Mouse (Mus musculus): Measurements from ENCODE around the gene Cdk4. TPM values are rescaled to one million over a fixed set of nuclear protein-coding genes. Genes with fewer than 3 reads are reported as not detected.
A peak's percentile ranks its signal among the peaks of the same experiment; 100 is the strongest.

The Cdk4 gene
- polyA plus RNA-seq, 1 experiment from 2014 or later: 3,023 TPM

DNA sequence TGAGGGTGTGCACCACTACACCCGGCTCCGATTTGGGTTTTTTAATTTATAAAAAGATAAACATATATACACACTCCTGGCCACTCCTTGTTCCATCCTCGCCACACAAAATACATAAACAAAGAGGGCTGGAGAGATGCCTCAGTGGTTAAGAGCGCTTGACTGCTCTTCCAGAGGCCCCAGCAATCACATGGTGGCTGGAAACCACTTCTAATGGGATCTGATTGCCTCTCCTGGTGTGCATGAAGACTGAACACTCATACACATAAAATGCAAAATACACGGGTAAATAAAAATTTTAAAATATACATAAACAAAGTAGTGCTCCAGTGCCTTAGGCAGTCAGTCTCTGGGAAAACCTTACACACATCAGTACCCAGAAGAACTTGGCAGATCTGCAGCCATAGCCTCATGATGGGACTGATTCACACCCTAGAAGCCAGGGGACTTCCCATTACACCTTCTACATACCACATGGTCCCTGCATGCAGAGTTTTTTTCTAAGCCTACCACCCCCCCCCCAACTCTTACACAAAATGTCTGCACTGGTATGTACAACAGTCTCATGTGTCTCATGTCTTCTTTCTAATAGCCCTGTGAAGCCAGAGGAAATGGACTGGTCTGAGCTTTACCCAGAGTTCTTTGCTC, 20.7 kb upstream of the Cdk4 start:
- Histone ChIP-seq H3K27me3 (replicated peaks; ENCODE audit: low read depth, poor library complexity, severe bottlenecking) (peaks cover 32% of the 10 kb centered on the region), H3K27ac (replicated peaks) (peak overlapping the region; percentile 92), H3K4me1 (peaks cover 23% of the 10 kb centered on the region), H3K36me3 (replicated peaks) (peaks cover 32% of the 10 kb centered on the region), H3K4me3 (peak overlapping the region; percentile 93), H3K9me3 (no peaks in the 10 kb centered on the region)
- 21% methylated on average over 5 of the region's 5 CpGs for WGBS
- DNase-seq (ENCODE audit: low spot score): no peak

- Histone ChIP-seq H3K9me3 (no peaks in the 10 kb centered on the region), H3K27ac (replicated peaks) (no peak overlapping the region), H3K36me3 (replicated peaks) (peaks cover 32% of the 10 kb centered on the region), H3K4me3 (peak overlapping the region; percentile 93), H3K4me1 (peaks cover 23% of the 10 kb centered on the region), H3K27me3 (replicated peaks; ENCODE audit: low read depth, poor library complexity, severe bottlenecking) (peaks cover 38% of the 10 kb centered on the region)
- 81% methylated on average over 6 of the region's 6 CpGs for WGBS
- no peak for DNase-seq (ENCODE audit: low spot score)
Measured at GRCm38 (mm10) chr10:127043187-127043586, 20.1 kb upstream of the Cdk4 start.

- 32% methylated on average over 5 of the region's 5 CpGs for WGBS
- H3K4me3 ChIP-seq: peak within 1 kb of the TSS; percentile 42
Measured at GRCm38 (mm10) chr10:127047954-127048353, 15.4 kb upstream of the Cdk4 start, which contains the start of gene Cyp27b1. TSS of gene Cyp27b1 (plus strand) at chr10:127048250.

GRCm38 (mm10) chr10:127048608-127049394, 14.5 kb upstream of the Cdk4 start:
- H3K4me1 ChIP-seq: peaks cover 16% of the 10 kb centered on the region
- no peaks in the 10 kb centered on the region for H3K9me3 ChIP-seq
- WGBS: 5% methylated on average over 35 of the region's 35 CpGs
- H3K27me3 ChIP-seq (replicated peaks; ENCODE audit: low read depth, poor library complexity, severe bottlenecking): peaks cover 73% of the 10 kb centered on the region
- DNase-seq (ENCODE audit: low spot score): peak; percentile 39
- H3K4me3 ChIP-seq: peak overlapping the region; percentile 42
- H3K36me3 ChIP-seq (replicated peaks): peaks cover 24% of the 10 kb centered on the region
- H3K27ac ChIP-seq (replicated peaks): no peak overlapping the region

More at GRCm38 (mm10) chr10:127047954-127048353, 15.4 kb upstream of the Cdk4 start, which contains the start of gene Cyp27b1:
- Histone ChIP-seq H3K4me1 (peaks cover 18% of the 10 kb centered on the region), H3K36me3 (replicated peaks) (peaks cover 32% of the 10 kb centered on the region), H3K27ac (replicated peaks) (no peak within 1 kb of the TSS), H3K27me3 (replicated peaks; ENCODE audit: low read depth, poor library complexity, severe bottlenecking) (peaks cover 66% of the 10 kb centered on the region), H3K9me3 (no peaks in the 10 kb centered on the region)
- no peak for DNase-seq (ENCODE audit: low spot score)

DNA sequence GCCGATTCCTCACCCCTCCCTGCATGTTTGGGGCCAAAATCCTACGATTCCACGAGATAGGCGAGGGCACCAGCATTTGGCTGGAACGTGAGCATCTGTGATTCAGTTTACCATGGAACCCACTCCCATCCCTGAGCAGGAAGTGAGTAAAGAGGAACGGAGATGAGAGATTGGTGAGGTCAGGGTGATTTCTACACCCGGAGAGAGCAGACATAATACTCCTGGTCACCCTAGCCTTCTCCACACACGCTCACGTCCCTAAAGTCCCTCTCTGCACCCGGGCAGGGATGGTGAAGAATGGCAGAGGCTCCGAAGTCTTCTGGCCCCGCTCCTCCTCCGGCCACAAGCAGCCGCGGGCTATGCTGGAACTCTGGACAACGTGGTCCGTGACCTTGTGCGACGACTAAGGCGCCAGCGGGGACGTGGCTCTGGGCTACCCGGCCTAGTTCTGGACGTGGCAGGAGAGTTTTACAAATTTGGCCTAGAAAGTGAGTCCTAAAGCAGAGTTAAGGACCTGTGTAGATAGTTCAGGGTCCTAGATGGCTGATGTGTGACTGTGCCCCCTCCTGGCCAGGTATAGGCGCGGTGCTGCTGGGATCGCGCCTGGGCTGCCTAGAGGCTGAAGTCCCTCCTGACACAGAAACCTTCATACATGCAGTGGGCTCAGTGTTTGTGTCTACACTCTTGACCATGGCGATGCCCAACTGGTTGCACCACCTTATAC, 13.8 kb upstream of the Cdk4 start:
- no peaks in the 10 kb centered on the region for H3K9me3 ChIP-seq
- peak overlapping the region; percentile 42 for H3K4me3 ChIP-seq
- H3K4me1 ChIP-seq: peaks cover 16% of the 10 kb centered on the region
- peaks cover 73% of the 10 kb centered on the region for H3K27me3 ChIP-seq (replicated peaks; ENCODE audit: low read depth, poor library complexity, severe bottlenecking)
- peaks cover 21% of the 10 kb centered on the region for H3K36me3 ChIP-seq (replicated peaks)
- no peak for DNase-seq (ENCODE audit: low spot score)
- WGBS: 3% methylated on average over 29 of the region's 29 CpGs
- no peak overlapping the region for H3K27ac ChIP-seq (replicated peaks)

GRCm38 (mm10) chr10:127050119-127050474, 13.2 kb upstream of the Cdk4 start:
- Histone ChIP-seq H3K4me1 (peaks cover 16% of the 10 kb centered on the region), H3K36me3 (replicated peaks) (peaks cover 17% of the 10 kb centered on the region), H3K4me3 (peak overlapping the region; percentile 42; the same call in 1 of the 2 replicates), H3K27me3 (replicated peaks; ENCODE audit: low read depth, poor library complexity, severe bottlenecking) (peaks cover 73% of the 10 kb centered on the region), H3K27ac (replicated peaks) (no peak overlapping the region), H3K9me3 (no peaks in the 10 kb centered on the region)
- DNase-seq (ENCODE audit: low spot score): no peak
- 18% methylated on average over 10 of the region's 10 CpGs for WGBS

GRCm38 (mm10) chr10:127054646-127055045, 8.7 kb upstream of the Cdk4 start:
- Histone ChIP-seq H3K9me3 (no peaks in the 10 kb centered on the region), H3K27ac (replicated peaks) (no peak overlapping the region), H3K27me3 (replicated peaks; ENCODE audit: low read depth, poor library complexity, severe bottlenecking) (peaks cover 74% of the 10 kb centered on the region), H3K4me3 (no peak overlapping the region), H3K36me3 (replicated peaks) (peaks cover 27% of the 10 kb centered on the region), H3K4me1 (peaks cover 32% of the 10 kb centered on the region)
- 67% methylated on average over 4 of the region's 4 CpGs for WGBS
- DNase-seq (ENCODE audit: low spot score): peak; percentile 62

GRCm38 (mm10) chr10:127055406-127055805, 7.9 kb upstream of the Cdk4 start:
- peaks cover 74% of the 10 kb centered on the region for H3K27me3 ChIP-seq (replicated peaks; ENCODE audit: low read depth, poor library complexity, severe bottlenecking)
- peaks cover 27% of the 10 kb centered on the region for H3K36me3 ChIP-seq (replicated peaks)
- no peaks in the 10 kb centered on the region for H3K9me3 ChIP-seq
- 88% methylated on average over 8 of the region's 8 CpGs for WGBS
- H3K27ac ChIP-seq (replicated peaks): no peak overlapping the region
- DNase-seq (ENCODE audit: low spot score): no peak
- H3K4me1 ChIP-seq: peaks cover 33% of the 10 kb centered on the region
- no peak overlapping the region for H3K4me3 ChIP-seq

GRCm38 (mm10) chr10:127056490-127056889, 6.8 kb upstream of the Cdk4 start:
- peaks cover 42% of the 10 kb centered on the region for H3K4me1 ChIP-seq
- no peak for DNase-seq (ENCODE audit: low spot score)
- peaks cover 27% of the 10 kb centered on the region for H3K36me3 ChIP-seq (replicated peaks)
- 85% methylated on average over 20 of the region's 20 CpGs for WGBS
- H3K9me3 ChIP-seq: no peaks in the 10 kb centered on the region
- no peak overlapping the region for H3K27ac ChIP-seq (replicated peaks)
- peak overlapping the region; percentile 13; the same call in 1 of the 2 replicates for H3K4me3 ChIP-seq
- peaks cover 74% of the 10 kb centered on the region for H3K27me3 ChIP-seq (replicated peaks; ENCODE audit: low read depth, poor library complexity, severe bottlenecking)

GRCm38 (mm10) chr10:127058161-127058560, 5.2 kb upstream of the Cdk4 start:
- H3K27me3 ChIP-seq (replicated peaks; ENCODE audit: low read depth, poor library complexity, severe bottlenecking): peaks cover 66% of the 10 kb centered on the region
- H3K4me1 ChIP-seq: peaks cover 48% of the 10 kb centered on the region
- no peaks in the 10 kb centered on the region for H3K9me3 ChIP-seq
- H3K27ac ChIP-seq (replicated peaks): no peak overlapping the region
- whole genome bisulfite sequencing: 1% methylated on average over 9 of the region's 9 CpGs
- peaks cover 27% of the 10 kb centered on the region for H3K36me3 ChIP-seq (replicated peaks)
- DNase-seq (ENCODE audit: low spot score): peak; percentile 88
- peak overlapping the region; percentile 95 for H3K4me3 ChIP-seq

GRCm38 (mm10) chr10:127058708-127059107, 4.6 kb upstream of the Cdk4 start:
- WGBS: 14% methylated on average over 8 of the region's 8 CpGs
- Histone ChIP-seq H3K4me3 (peak overlapping the region; percentile 95), H3K4me1 (peaks cover 48% of the 10 kb centered on the region), H3K36me3 (replicated peaks) (peaks cover 27% of the 10 kb centered on the region), H3K27me3 (replicated peaks; ENCODE audit: low read depth, poor library complexity, severe bottlenecking) (peaks cover 63% of the 10 kb centered on the region), H3K9me3 (no peaks in the 10 kb centered on the region), H3K27ac (replicated peaks) (0 out of 2 replicates have a peak overlapping the region, but pooled peaks have one; percentile 10)
- DNase-seq (ENCODE audit: low spot score): no peak

DNA sequence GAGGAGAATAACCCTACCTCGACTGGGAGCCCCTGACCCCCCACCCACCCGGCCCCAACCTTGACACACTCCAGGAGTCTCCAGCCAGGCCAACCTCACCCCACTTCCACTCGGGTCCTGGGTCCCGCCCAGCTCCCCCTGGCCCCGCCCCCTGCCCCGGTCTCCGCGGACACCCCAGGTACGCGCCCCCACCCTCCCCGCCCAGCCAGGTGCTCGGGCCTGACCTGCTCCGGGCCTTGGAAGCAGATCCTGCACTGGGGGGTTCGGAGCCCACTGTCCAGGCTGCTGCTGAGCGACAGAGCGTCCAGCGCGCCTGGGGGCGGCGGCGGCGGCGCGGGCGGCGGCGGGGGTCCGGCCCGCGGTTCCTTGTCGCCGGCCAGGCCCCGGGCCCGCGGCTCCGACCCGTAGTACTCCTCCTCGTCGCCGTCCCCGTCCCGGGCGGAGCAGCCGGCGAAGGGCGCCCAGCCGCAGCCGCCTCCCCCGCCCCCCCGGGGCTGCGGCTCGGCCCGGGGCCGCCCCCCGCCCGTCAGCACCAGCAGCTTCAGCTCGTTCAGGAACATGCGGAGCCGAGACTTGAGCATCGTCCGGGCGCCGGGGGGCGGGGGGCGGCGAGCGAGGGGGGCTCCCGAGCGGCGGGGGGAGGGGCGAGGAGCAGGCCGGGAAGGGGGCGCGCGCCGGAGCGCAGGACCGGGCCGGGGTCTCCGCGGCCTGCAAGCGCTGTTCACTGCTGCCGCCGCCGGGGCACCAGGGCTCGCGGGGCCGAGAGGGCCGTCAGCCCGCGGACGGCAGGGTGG, 4.0 kb upstream of the Cdk4 start:
- peak; percentile 67 for DNase-seq (ENCODE audit: low spot score)
- Histone ChIP-seq H3K27me3 (replicated peaks; ENCODE audit: low read depth, poor library complexity, severe bottlenecking) (peaks cover 61% of the 10 kb centered on the region), H3K4me3 (peak overlapping the region; percentile 95), H3K36me3 (replicated peaks) (peaks cover 29% of the 10 kb centered on the region), H3K9me3 (no peaks in the 10 kb centered on the region), H3K4me1 (peaks cover 48% of the 10 kb centered on the region), H3K27ac (replicated peaks) (peak overlapping the region; percentile 88)
- under 1% methylated on average over 92 of the region's 92 CpGs for WGBS
